Mouse (Mus musculus) embryonic stem cell, embryonic (primary cell): ENCODE measurements around the gene Lifr.

Experiments used
- CTCF ChIA-PET, 4 experiments: fragments of 300-600 bp in 2 of 4; fragments of 350-600 bp in 2 of 4; sonication (Branson Sonifier 250); formaldehyde crosslinking; loops; one replicate each; lab custom pipeline; 2022; ENCODE audit warnings: inconsistent platforms in 2 of 4; lab: Charles Lee
- POLR2A ChIA-PET, 4 experiments: fragments of 300-600 bp in 2 of 4; fragments of 350-600 bp in 2 of 4; sonication (Branson Sonifier 250); formaldehyde crosslinking; loops; one replicate each; lab custom pipeline; 2022; ENCODE audit warnings: antibody characterized with exemption in 4 of 4, inconsistent platforms in 1 of 4; lab: Charles Lee

The Lifr gene

DNA sequence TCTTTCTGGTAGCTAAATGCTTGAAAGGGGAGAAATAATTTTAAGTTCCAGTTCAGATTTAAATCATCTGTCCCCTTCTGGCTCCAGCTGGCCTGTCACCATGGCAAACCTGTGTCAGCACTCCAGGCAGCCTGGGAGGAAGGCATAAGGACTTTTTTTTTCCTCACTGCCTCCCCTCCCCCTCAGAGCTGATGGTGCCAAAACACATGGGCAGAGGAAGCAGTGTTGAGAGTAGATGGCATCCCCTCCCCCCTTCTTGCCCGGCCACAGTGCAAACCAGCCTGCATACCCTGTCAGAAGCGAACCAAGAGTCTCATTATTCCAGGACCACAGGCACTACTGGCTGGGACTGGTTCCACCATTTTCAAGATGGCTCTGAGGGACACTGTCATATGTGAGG, 108.4 kb downstream of the Lifr start:
- POLR2A ChIA-PET, result interaction anchor here in 2 of 4 experiments (0.6 kb wide), 2 partner anchors 317 to 374 kb away, joined by 3 to 8 read pairs; no protein-coding TSS in a partner anchor
- CTCF ChIA-PET, result interaction anchor here in 1 of 4 experiments (0.7 kb wide), 1 partner anchor 65 kb away, joined by 3 read pairs; no protein-coding TSS in a partner anchor

DNA sequence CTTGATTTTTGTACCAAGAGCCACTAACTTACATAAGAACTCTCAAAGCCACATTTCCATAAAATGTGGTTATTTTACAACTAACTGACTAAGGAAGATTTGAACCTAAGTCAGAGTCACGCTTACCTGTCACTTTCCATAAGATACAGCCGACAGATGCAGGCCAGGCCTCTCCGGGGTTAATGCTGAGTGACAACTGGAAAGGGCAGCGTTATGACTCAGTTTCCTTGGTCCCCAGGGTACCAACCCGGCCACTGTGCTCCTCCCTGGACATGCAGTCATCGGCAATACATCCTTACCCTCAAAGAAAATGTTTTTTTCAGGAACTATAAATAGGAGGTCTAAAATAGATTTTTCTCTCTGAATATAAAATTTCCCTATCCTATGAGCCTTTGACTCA, 109.9 kb downstream of the Lifr start:
- CTCF ChIA-PET, result no interaction called here
- POLR2A ChIA-PET, result no interaction called here

DNA sequence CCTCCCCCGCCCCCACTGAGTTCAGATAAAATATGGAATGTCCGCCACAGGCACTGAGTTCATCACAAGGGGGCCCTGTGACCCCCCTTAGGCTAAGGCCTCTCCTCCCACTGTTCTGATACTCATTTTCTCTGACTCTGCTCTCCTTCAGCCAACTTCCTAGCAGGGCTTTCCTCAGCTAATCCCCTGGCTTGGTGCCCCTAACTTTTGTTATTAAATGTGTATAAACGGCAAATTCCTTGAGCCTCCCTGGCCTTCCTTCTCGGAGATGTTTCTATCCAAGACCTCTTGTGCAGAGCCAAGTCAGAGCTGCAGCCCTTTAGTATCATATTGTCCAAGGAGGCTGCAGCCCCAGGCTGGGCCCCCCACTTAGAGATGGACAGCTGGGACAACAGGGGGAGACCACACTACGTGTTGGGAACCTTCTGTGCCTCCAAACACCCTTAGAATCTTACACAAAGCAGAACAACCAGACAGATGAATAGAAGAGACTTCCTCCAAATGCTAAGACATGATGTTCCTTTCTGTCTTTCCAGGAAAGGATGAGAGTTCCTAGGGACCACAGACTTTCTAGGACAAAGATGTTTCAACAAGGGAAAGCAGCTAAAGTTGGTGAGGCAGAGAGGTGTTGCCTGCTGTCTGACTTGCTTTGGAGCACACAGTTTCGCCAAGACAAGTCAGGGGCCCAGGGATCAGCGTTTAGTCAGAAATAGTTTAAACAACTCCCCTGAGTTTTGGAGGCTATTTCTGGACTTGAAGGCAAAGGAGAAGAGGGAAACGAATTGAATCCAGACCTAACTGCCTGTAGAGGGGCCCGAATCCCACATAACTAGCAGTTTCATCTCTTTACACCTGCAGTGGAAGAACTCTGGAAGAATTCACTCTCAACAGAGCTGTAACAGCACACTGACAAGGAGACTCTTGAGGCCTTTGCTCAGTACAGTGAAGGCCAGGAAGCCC, 111.3 kb downstream of the Lifr start:
- POLR2A ChIA-PET, result interaction anchor here in 2 of 4 experiments (0.6 to 2.3 kb wide), 2 partner anchors 12 to 571 kb away, joined by 4 to 5 read pairs; no protein-coding TSS in a partner anchor
- CTCF ChIA-PET, result no interaction called here

DNA sequence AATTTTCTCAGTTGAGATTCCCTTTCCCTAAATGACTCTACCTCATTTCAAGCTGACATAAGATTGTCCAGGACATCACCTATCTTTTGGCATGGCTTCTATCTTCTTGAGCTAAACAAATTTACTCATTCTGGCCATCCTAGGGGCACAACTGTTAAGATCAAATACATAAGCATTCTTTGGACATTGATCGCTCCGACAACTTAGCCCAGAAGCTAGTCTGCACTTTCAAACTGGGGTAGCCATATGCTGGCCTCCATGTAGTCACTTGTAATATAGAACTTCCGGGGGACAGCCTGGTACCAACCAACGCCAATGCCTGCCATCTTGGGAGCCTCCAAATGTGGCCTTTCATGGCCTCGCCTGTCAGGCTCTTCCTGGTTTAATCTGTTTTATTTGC, 112.6 kb downstream of the Lifr start:
- ChIA-PET POLR2A (interaction anchor here in 1 of 4 experiments (2.3 kb wide), 1 partner anchor 11 kb away, joined by 5 read pairs; no protein-coding TSS in a partner anchor), CTCF (no interaction called here)

DNA sequence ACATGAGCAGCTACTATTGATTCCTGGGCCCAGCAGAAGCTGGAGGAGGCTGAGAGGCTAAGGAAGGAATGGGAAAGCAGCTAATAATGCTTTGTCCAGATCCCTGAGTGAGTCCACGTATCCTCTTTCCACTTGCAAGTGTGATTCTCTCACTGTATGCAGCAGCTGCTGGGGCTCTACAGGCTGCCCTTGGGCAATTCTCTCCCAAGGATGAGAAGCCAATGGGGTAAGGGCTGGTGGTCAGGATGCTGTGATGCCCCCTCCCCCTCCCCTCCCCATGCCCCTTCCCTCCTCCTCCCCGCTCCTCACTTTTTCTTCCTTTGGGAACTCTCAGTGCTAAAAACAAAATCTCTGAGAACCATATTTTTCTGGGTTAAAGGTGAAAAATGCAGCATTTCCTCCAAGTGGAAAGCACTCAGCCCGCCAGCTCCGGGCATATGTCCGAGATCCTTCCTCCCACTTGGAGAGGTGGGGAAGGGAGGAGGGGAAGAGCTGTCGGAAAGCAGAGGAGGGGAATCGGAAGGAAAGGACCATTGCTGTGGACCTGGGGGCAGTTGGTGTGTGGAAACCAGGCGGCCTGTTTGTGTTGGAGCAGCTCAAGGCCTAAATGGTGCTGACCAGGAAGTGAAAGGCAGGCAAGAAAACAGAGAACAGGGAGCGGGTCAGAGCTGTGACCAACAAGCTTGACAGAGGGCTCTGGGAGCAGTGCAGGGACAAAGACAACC, 113.4 kb downstream of the Lifr start:
- ChIA-PET CTCF (no interaction called here), POLR2A (interaction anchor here in 3 of 4 experiments (0.6 to 2.3 kb wide), 4 partner anchors 10 to 834 kb away, joined by 3 to 8 read pairs (median 4); no protein-coding TSS in a partner anchor)

DNA sequence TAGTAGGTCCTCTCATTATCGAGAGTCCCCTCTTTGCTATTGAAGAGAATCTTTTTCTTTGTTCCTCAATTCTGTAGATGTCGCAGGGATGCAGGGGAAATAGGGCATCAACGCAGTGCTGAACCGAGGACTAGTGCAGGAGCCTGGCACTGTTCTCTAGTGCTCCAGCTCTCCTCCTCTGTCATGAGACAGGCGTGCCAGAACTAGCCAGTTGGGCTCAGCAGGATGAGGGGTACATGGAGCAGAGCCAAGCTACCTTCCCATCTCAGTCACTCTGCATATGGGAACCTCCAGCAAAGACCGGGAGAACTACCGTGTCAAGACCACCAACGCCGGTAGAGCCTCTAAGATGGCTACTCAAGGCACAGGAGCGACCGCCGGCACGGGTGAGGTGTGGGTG, 114.5 kb downstream of the Lifr start:
- CTCF ChIA-PET, result interaction anchor here in 2 of 4 experiments (0.6 kb wide), 3 partner anchors 35 to 617 kb away, joined by 3 to 4 read pairs (median 3); no protein-coding TSS in a partner anchor

DNA sequence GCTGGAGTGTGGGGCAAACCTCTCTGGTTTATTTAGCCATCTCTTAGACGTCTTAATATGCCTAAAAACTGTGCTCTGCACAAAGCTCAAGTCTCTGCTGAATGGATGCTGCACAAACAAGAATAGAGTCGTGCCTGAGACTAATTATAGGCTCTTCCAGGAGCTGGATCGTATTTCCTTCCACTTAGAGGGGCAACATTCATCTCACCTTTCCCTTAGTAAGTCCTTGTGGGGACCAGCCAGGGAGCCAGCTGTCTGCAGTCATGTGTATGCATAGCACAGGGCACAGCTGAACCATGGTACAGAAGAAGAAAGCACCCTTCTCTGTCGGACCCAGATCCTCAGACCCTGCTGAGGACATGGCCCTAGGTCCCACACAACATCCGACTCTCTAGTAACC, 115.7 kb downstream of the Lifr start:
- CTCF ChIA-PET, result no interaction called here
- POLR2A ChIA-PET, result no interaction called here

More for the DNA sequence above, 114.5 kb downstream of the Lifr start:
- POLR2A ChIA-PET, result interaction anchor here in 2 of 4 experiments (0.6 to 1.3 kb wide), 3 partner anchors 14 to 76 kb away, joined by 3 read pairs; no protein-coding TSS in a partner anchor

DNA sequence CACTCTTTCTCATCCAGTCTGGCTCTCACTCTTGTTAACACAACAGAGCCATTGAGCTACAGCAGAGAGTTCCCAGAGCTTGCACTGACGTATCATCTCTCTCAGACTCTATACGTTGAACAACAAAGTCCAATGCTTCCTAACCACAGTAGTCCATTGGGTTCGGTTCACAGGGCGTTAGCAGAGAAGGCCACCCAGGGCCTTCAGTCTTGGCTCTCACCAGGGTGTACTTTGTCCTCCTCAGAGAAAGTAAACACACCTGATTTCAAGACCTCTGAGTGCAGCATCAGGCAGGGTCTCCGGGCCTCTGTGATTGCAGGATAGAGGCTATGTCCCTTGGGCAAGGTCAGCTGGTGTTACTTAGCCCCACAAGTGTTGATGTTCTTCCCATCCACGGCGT, 116.9 kb downstream of the Lifr start:
- POLR2A ChIA-PET, result interaction anchor here in 1 of 4 experiments (0.6 to 1.0 kb wide), 2 partner anchors 15 to 54 kb away, joined by 3 read pairs; no protein-coding TSS in a partner anchor
- CTCF ChIA-PET, result no interaction called here

DNA sequence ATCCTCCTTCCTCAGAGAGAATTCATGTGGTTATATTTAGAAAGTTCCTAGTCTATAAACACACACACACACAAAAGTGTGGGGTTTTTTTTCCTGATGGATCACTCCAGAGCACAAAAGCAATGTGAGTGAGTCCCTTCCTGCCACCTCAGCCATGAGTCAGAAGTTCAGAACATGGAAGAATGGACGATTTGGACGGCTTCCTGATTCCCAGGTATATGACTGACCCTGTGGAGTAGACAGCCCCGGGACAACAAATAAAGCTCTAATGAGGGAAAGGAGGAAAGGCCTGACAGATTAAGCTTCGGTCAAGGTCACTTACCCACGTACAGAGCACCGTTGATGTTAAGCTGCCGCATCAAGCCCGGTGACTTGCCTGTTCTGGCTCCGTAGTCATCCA, 117.8 kb downstream of the Lifr start:
- ChIA-PET POLR2A (interaction anchor here in 1 of 4 experiments (1.0 kb wide), 1 partner anchor 16 kb away, joined by 3 read pairs; no protein-coding TSS in a partner anchor), CTCF (no interaction called here)

DNA sequence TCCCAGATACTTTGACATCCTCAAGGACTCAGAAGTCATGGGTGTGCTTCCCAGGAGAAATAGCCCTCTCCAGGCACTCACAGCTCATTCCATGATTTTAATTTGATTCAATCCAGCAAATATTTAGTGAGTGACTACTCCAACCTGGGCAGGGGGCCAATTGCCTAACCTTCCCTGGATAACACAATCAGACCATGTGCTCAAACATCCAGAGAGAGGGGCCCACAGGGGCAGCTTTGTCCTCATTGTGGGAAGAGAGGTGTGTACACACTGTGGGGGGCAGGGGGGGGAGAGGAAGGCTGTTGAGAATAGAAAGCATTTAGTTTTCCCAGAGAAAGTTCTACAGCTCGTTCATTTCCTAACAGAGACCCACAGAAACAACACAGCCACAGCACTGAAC, 123.3 kb downstream of the Lifr start:
- CTCF ChIA-PET, result interaction anchor here in 1 of 4 experiments (0.7 kb wide), 1 partner anchor 68 kb away, joined by 3 read pairs; no protein-coding TSS in a partner anchor

DNA sequence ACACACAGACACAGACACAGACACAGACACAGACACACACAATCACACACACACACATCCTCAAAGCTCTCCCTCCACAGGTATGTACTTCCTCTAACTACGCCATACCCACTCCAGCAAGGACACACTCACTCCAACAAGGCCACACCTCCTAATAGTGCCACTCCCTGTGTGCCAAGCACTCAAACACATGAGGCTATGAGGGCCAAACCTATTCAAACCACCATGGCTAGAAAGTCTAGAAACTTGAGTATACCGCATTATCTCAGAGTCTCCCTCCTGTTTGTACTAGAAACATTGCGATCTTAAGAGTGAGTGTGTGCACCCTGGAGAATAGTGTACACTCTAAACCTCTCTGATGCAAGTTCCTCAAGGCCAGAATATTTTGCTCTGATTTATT, 125.4 kb downstream of the Lifr start:
- ChIA-PET POLR2A (no interaction called here), CTCF (no interaction called here)

More for the DNA sequence above, 123.3 kb downstream of the Lifr start:
- POLR2A ChIA-PET, result interaction anchor here in 2 of 4 experiments (0.6 to 1.8 kb wide), 2 partner anchors 11 to 264 kb away, joined by 3 to 5 read pairs; no protein-coding TSS in a partner anchor

DNA sequence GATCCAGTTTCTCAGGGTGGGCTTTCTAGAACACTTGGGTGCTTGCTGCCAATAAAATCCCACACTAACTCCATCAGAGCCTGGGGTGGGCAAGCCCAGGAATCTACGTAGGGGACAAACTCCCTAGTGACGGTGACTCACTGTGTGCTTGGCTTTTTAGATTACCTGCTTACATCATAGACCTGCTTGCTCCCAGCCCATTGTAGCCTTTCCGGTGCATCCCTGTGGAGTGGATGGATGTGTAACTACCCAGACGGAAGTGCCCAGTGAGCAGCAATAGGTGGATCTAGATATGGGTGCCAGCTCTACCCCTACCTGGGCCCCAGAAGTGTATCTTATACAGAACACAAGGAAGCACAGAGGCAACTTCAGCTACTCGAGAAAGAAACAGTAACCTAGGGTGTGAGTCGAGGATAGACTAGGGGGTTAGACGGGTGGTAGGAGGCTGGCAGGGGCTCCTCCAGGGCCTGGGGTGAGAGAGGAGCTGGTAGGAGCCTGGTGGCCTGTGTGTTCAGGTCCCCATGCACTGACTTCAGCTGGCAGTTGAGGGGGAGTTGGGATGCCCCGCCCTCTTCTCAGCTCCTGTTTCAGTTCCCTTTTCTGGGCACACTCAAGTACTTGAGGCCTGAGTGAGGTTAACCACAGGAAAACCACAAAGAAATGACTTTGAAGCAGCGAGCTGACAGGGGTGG, 126.3 kb downstream of the Lifr start:
- ChIA-PET CTCF (interaction anchor here in 3 of 4 experiments (1.0 to 1.8 kb wide), 3 partner anchors 10 to 334 kb away, joined by 3 to 4 read pairs (median 4); no protein-coding TSS in a partner anchor), POLR2A (interaction anchor here in 1 of 4 experiments (1.0 kb wide), 1 partner anchor 53 kb away, joined by 3 read pairs; no protein-coding TSS in a partner anchor)

DNA sequence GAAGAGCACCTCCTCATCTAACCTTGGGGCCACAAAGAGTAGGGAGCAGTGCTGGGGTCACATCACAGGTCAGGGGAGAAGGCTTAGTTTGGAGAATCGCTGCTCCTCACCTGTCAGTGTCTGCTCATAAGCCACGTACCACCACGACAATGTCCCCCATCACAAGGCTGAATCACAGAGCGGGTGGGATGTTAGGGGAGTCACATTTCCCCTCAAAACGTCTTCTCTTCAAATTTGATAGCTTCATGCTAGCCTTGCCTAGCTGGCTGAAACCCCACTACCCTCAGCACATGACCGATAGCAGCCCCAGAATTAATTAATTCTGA, 126.8 kb downstream of the Lifr start:
- CTCF ChIA-PET, result interaction anchor here in 3 of 4 experiments (1.0 to 1.8 kb wide), 3 partner anchors 9 to 334 kb away, joined by 3 to 4 read pairs (median 4); no protein-coding TSS in a partner anchor
- POLR2A ChIA-PET, result interaction anchor here in 1 of 4 experiments (1.0 kb wide), 1 partner anchor 53 kb away, joined by 3 read pairs; no protein-coding TSS in a partner anchor

DNA sequence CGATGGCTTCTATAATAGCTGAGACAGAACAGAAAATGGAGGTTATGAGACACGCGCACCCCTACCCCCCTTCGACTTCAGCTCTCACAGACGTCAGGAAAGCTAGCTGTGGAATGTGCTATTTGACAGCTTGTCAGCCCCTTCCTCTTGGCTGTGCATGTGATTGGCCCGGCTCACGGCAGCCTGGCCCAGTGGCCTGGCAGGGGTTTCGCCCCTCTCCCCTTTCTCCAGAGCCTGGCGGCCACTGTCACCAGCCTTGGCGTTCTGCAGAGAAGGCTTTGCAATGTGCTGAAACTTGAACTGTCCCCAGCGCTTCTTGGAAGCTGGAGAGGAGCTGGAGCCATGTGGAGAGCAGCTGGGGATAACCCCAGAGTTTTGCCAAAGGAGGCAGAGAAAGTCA, 132.4 kb downstream of the Lifr start:
- CTCF ChIA-PET, result interaction anchor here in 3 of 4 experiments (0.5 to 1.7 kb wide), 10 partner anchors 41 to 736 kb away, joined by 3 to 12 read pairs (median 4); no protein-coding TSS in a partner anchor
- POLR2A ChIA-PET, result interaction anchor here in 2 of 4 experiments (0.6 to 2.0 kb wide), 4 partner anchors 40 to 314 kb away, joined by 3 to 7 read pairs (median 4); no protein-coding TSS in a partner anchor

DNA sequence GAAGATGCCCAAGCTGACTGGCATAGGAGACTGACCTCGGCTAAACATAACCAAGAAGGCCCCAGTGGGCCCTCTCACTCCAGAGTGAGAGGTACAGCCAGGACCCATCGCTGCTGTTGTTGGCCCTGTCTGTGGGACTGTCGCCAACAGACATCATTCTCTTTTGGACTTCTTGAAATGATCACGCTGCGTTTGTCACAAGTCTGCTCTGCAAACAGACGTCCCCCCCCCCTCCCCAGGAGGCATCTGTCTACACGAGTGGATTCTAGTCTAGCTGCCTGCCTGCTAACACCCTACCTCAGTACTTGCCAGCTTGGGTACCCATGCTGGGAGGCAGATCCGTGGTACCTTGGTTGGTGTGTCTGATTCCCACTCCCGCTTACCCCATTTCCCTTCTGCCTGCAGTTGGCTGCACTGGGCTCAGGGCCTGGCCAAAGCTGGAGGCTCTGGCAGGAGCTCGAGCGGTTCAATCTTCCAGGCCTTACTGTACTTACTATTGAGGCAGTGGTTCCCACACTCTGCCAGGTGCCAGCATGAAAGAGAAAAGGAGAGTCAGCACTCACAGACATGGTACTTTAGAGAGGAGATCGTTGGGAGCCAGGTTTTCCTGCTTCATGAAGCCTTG, 133.8 kb downstream of the Lifr start:
- CTCF ChIA-PET, result interaction anchor here in 2 of 4 experiments (0.6 to 2.6 kb wide), 3 partner anchors 40 to 314 kb away, joined by 3 to 18 read pairs (median 7); no protein-coding TSS in a partner anchor

DNA sequence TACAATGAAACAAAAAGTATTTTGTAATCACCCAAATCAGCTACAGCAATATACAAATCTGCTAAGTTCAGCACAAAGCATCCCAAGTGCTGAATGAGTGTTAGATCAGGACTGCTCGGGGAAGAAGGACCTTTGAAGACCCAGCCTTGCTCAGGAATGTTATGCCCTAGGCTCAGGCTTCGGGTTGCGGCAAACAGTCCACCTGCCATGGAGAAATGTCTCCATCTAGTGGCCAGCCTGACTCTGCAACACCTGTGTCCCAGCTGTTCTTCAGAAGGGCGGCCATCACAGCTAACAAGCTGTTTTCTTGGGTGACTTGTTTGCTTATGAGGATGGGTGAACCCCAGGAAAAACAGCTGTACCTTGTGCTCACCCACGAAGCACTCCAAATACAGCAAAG, 135.8 kb downstream of the Lifr start:
- CTCF ChIA-PET, result interaction anchor here (0.5 to 2.6 kb wide), 31 partner anchors 9 to 988 kb away, joined by 3 to 18 read pairs (median 4); no protein-coding TSS in a partner anchor
- POLR2A ChIA-PET, result interaction anchor here in 2 of 4 experiments (0.6 to 0.7 kb wide), 2 partner anchors 318 kb away, joined by 3 read pairs; no protein-coding TSS in a partner anchor

More for the DNA sequence above, 133.8 kb downstream of the Lifr start:
- POLR2A ChIA-PET, result no interaction called here
